Mouse (Mus musculus) lung, postnatal 0 days (tissue): ENCODE data around the gene Hs1bp3.

Experiments used
- CTCF ChIP-seq: IDR thresholded peaks from 2 replicates; pipeline ENCODE4 v1.5.1; 2016; ENCODE audit warnings: antibody characterized with exemption, mild to moderate bottlenecking
- EP300 ChIP-seq: IDR thresholded peaks from 2 replicates; pipeline ENCODE4 v1.6.1; 2016; ENCODE audit warnings: antibody characterized with exemption, mild to moderate bottlenecking, control low read depth

- TF ChIP-seq CTCF: no peak
- peak; percentile 44 for TF ChIP-seq EP300
These were observed 35.7 kb downstream of the Hs1bp3 start for GRCm38 (mm10) chr12:8348733-8349513.
